Mouse (Mus musculus) olfactory bulb, adult 2 months (tissue): Measurements from ENCODE around the gene Asb6. TPM values are rescaled to one million over a fixed set of nuclear protein-coding genes. Genes with fewer than 3 reads are reported as not detected.

ENCODE experiments used
- H3K27ac ChIP-seq: fragments of 200-500 bp; 2 replicates; pipeline ENCODE4 v1.5.1; 2012; ENCODE audit warnings: low read depth, low read length; ENCODE audit not compliant: insufficient read depth
- H3K4me1 ChIP-seq: fragments of 200-500 bp; 2 replicates; pipeline ENCODE4 v1.6.1; 2012; ENCODE audit warnings: low read length; ENCODE audit not compliant: control insufficient read depth, insufficient read depth
- H3K4me3 ChIP-seq: fragments of 200-500 bp; 2 replicates; pipeline ENCODE4 v1.5.1; 2012; ENCODE audit warnings: mild to moderate bottlenecking, low read depth, low read length, moderate library complexity; ENCODE audit not compliant: insufficient read depth
- CTCF ChIP-seq: fragments of 200-500 bp; IDR thresholded peaks from 2 replicates; pipeline ENCODE4 v1.5.1; 2012; ENCODE audit warnings: low read depth, mild to moderate bottlenecking, low read length, moderate library complexity; ENCODE audit not compliant: insufficient read depth
- POLR2A ChIP-seq: fragments of 200-500 bp; IDR thresholded peaks from 2 replicates; pipeline ENCODE4 v1.6.1; 2012; ENCODE audit warnings: mild to moderate bottlenecking, low read depth, low read length, moderate library complexity; ENCODE audit not compliant: insufficient read depth
- WGBS: fragments of 180-500 bp; shearing (Covaris S2); methylation state at CpG from one replicate; pipeline ENCODE4 v1.1.7; 2018; 5-methylcytosine and 5-hydroxymethylcytosine counted together
- polyA plus RNA-seq: library from polyadenylated mRNA; stranded (reverse); fragments of >200 nt; gene quantifications from 2 replicates; pipeline ENCODE4 v1.2.4, GENCODE M21; 2012; ENCODE audit warnings: low replicate concordance; ENCODE audit not compliant: missing spikeins, insufficient read depth, insufficient read length

Asb6 gene
- polyA plus RNA-seq, 1 experiment = not detected

DNA sequence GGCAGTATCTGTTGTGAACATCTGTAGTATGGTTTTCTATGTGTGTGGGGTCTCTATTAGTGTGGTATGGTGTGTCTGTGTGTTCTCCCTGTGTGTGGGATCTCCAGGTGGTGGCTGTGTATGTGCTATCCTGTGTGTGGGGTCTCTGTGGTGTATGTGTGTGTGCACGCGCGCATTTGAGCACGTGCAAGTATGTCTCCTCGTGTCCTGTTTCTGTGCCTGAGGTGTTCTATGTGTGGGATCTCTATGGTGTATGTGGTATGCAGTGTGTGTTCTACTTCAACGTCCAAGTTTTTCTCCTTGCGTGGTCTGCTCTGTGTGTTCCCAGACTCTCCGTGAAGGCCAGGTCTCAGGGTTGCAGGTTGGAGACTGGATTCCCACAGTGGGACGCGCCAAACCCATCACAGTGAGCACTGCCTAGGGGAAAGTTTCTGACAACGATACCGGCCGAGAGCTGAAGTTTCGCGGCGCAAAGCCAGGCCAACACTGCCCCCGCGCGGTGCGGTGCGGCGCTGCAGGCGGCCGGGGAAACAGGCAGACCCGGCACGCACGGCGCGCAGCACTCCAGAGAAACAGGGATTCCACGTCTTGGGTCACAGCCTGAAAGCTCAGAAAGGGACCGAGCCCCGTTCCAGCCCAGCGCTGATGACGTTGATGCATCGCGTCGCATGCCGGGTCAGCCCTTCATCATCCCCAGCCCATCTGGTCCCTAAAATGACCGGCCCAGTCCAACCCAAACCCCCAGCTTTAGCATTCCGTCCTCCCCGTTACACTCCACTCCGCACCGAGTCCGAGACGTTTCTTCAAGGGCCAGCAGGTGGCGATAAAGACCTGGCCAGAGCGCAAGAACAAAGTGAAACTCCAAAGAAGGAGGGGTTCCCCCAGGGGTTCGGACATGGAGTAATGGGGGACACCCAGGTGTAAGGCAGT is 35.7 kb downstream of the Asb6 start:
- H3K4me3 ChIP-seq = peak overlapping the region; percentile 56
- H3K27ac ChIP-seq = peak overlapping the region; percentile 86
- WGBS = 4% methylated on average over 48 of the region's 48 CpGs
- TF ChIP-seq POLR2A (no peak), CTCF (peak; percentile 74)
- peaks cover 27% of the 10 kb centered on the region for H3K4me1 ChIP-seq

DNA sequence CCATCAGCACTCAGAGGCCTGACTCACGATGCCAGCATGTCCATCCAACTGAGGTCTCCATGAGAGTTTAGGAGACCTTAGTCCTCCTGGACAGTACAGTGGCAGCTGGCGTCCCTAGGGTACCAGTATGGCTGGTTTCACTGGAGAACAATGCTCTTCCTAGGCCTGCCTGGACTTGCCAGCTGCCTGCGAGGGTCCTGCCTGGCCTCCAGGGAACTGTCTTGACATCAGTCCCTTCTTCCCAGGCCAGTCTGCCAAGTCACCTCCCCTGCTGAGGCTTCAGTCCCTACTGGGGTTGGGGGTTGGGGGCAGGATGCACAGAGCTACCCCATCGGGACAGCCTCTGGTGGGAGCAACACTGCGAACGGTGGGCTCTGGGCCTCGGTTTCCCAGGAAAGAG is 38.1 kb downstream of the Asb6 start:
- H3K4me1 ChIP-seq = peaks cover 24% of the 10 kb centered on the region
- H3K27ac ChIP-seq = no peak overlapping the region
- no peak overlapping the region for H3K4me3 ChIP-seq
- TF ChIP-seq CTCF (no peak), POLR2A (no peak)
- WGBS = 87% methylated on average over 7 of the region's 7 CpGs

DNA sequence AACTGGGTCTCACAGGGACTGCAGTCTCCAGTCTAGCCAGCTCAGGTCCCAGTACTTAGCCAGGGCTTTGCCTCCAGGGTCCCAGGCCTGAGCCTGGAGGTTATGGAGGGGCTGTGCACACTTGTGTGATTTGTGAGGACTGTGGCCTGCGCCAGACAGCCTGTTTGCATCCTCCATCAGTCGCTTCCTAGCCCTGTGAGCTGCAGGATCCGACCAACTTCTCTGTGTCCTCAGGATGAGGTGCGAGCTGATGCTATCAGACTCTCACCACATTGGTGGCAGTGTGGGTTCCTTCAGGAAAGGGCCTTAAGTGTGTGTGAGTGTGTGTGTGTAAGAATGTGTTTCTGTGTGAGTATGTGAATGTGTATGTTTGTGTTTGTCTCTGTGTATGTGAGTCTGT is 42.7 kb downstream of the Asb6 start:
- WGBS = 87% methylated on average over 4 of the region's 4 CpGs
- no peak for TF ChIP-seq CTCF
- no peak for TF ChIP-seq POLR2A
- no peak overlapping the region for H3K27ac ChIP-seq
- H3K4me1 ChIP-seq = peaks cover 22% of the 10 kb centered on the region
- no peak overlapping the region for H3K4me3 ChIP-seq

DNA sequence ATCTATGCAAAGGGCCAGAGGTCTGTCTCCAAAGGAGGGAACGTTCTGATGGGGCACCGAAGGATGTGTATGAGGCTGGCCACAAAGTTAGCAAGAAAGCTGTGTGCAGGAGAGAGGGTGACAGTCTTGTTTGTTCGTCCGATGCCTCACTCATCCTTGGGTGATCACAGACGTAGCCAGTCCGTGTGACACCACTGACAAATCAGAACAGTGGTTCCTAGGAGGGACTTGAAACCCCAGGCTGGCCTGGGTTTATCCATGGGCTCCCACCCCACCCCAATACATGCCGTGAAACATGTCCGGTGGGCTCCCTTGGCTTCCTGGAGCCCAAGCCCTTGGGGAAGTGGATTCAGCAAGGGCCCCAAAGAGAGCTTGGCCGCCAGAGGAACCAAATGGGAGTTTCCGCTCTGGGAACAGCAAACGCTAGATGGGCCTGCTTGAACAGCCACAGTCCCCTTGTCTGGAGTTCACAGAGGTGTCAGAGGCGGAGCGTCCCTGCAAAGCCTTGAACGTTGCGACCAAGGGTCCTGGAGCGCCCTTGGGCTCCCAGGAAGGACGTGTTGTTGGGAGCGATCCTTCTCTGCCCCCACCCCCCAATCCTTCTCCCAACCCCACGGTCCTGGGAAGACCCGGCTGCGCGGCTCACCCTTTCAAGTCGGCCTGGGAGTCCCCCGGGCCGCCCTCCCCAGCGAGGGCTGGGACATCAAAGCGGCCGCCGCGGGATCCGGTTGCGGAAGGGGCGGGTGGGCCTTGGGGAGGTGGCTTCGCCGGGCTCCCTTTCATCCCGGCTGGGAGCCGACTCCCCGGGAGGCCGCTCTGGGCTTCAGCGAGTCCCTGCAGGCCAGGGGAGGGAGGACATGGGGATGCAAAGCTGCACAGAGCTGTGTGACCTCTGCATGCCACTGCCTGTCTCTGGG is 45.8 kb downstream of the Asb6 start:
- H3K27ac ChIP-seq = 0 out of 2 replicates have a peak overlapping the region, but pooled peaks have one; percentile 31
- 36% methylated on average over 40 of the region's 40 CpGs for WGBS
- peaks cover 23% of the 10 kb centered on the region for H3K4me1 ChIP-seq
- no peak for TF ChIP-seq POLR2A
- TF ChIP-seq CTCF = no peak
- H3K4me3 ChIP-seq = no peak overlapping the region

DNA sequence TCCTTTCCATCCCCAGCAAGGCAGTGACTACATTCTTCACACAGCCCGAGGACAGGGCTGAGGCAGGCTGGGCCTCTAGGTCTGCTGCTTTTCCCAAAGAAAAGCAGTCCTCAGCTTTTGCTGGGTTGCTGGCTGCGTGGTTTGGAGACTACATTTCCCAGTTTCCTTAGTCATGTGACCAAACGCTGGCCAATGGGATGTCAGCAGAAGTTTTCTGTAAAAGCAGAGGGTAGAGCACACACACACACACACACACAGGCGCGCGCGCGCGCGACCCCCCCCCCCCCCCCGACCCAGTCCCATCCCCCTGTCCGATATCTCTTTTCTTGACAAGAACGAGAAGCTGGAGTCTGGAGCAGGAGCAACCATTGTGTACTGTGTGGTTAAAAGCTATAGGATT is 46.8 kb downstream of the Asb6 start:
- Histone ChIP-seq H3K4me3 (no peak overlapping the region), H3K27ac (no peak overlapping the region)

DNA sequence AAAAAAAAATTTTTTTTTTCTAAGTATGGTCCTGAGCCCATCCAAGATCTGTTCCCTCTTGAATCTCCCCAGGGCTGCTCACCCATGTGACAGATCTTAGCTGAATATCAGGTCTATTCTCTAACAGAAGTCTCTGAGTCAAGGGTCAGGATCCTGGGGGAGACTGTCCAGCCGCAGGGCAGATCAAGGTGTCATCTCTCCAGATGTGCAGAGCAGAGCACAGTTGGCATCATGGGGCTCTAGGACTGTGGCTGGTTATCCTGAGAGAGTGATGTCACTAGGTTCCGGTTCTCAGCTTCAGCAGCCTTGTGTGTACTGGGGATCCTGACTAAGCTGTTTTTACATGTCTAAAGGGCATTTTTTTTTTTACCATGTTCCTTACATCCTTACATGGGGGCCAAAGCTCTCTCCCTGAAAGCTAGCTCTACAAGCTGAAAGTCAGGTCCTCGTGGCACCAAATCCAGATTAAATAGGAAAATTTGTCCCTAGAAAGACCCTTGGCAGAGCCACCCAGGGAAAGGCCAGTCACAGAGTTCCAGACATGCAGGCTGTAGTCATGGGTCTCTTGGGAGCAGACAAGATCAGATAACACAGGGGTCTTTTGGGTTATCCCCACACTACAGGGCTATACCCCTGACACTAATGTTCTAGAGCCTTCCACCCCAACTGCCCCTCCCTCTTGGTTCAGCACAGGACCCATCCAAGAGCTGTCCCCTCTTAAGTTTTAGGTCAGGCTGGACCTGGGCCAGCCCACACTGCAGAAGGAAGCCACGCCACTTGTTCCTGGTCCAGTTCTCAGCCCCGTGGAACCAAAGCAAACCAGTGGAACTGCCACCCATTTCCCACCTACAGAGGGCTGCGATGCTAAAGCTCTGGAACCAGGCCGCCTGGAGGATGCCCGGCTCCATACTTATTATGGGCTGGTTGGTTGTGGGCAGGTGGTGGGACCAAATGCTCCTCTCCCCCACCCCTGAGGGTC is 47.5 kb downstream of the Asb6 start:
- H3K4me1 ChIP-seq = peaks cover 27% of the 10 kb centered on the region
- H3K27ac ChIP-seq = no peak overlapping the region
- 77% methylated on average over 8 of the region's 8 CpGs for WGBS

More for the DNA sequence above, 46.8 kb downstream of the Asb6 start:
- peaks cover 27% of the 10 kb centered on the region for H3K4me1 ChIP-seq
- WGBS = 0% methylated on average over 13 of the region's 13 CpGs
- TF ChIP-seq POLR2A = no peak

DNA sequence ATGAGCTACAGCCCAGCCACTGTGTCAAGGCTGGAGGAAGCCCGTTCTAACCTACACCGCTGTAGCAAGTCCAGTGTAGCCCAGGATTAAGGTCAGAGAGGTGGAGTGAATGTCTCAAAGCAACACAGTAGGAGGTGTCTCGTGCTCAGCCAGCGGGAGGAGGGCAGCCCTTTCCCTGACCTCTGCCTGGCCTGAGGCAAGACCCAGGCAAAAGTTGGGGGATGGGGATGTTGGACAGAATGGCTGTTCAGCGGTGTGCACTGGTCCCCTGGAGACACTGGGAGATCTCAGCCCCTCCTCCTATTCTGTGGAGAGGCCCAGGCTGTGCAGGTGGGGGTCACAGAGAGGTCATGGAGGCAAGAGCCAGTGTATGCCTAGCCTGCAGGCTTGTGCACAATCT is 50.9 kb downstream of the Asb6 start:
- WGBS = 49% methylated on average over 5 of the region's 5 CpGs
- Histone ChIP-seq H3K4me1 (peaks cover 23% of the 10 kb centered on the region), H3K4me3 (no peak overlapping the region), H3K27ac (no peak overlapping the region)
- TF ChIP-seq POLR2A = no peak
- no peak for TF ChIP-seq CTCF

More for the DNA sequence above, 47.5 kb downstream of the Asb6 start:
- H3K4me3 ChIP-seq = no peak overlapping the region
- no peak for TF ChIP-seq POLR2A

DNA sequence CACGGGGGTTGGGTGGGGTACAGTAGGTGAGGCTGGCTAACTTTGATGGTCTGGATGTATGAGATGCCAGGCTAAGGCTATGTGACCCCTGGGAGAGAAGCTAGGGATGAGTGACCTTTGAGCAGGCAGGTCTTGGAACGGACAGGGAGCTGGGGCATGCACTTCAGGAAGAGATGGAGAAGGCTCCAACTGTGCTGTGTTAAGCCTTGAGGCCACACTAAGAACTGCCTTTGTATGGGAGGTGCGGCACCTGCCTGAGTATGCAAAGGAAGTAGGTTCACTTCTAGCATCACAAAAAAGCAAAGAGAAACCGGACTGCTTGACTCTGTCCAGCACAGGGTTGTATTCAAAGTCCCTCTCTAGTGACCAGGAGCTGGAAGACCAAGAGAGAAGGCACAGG is 51.9 kb downstream of the Asb6 start:
- H3K27ac ChIP-seq = no peak overlapping the region
- H3K4me1 ChIP-seq = peaks cover 24% of the 10 kb centered on the region
- WGBS = 84% methylated on average over 4 of the region's 4 CpGs
- H3K4me3 ChIP-seq = no peak overlapping the region
- TF ChIP-seq POLR2A (no peak), CTCF (no peak)
